Mouse (Mus musculus): ENCODE measurements around the gene Inafm2.

- TF ChIP-seq POLR2A (IDR thresholded peaks at IDR 0.05; ENCODE audit: borderline replicate concordance, control insufficient read depth, low read depth, low read length) (no peak), CTCF (IDR thresholded peaks at IDR 0.05; ENCODE audit: control insufficient read depth, insufficient read depth, low read length) (no peak)
Measured at GRCm38 (mm10) chr2:118778418-118778817, 32.9 kb downstream of the Inafm2 start.
